Mouse (Mus musculus) hindbrain, embryonic 16.5 days (tissue): ENCODE measurements around the gene Snx6. TPM values are rescaled to one million over a fixed set of nuclear protein-coding genes. Genes with fewer than 3 reads are reported as not detected.
"Not testable (repeated sequence)": the region's sequence is repeated elsewhere in the genome, so short reads cannot be mapped to it uniquely, and the experiment has no call there.

ENCODE experiments used
- ATAC-seq: fragments of 200-750 bp; cut with Nextera tagmentation; 2 replicates; pipeline ENCODE4 v1.8.0; 2017; ENCODE audit warnings: moderate TSS enrichment, moderate library complexity
- H3K27ac ChIP-seq: fragments of 300-500 bp; sonication (generic); 2 replicates; pipeline ENCODE4 v1.5.1; 2014; ENCODE audit warnings: low read depth, mild to moderate bottlenecking, control low read depth, low read length, moderate library complexity
- H3K27me3 ChIP-seq: fragments of 300-500 bp; sonication (generic); replicated peaks from 2 replicates; pipeline ENCODE4 v1.6.1; 2014; ENCODE audit warnings: low read length; ENCODE audit not compliant: control insufficient read depth, insufficient read depth
- H3K36me3 ChIP-seq: fragments of 300-500 bp; sonication (generic); 2 replicates; pipeline ENCODE4 v1.6.1; 2014; ENCODE audit warnings: mild to moderate bottlenecking, low read length, moderate library complexity, mixed read lengths; ENCODE audit not compliant: control insufficient read depth, insufficient read depth
- H3K4me1 ChIP-seq: fragments of 300-500 bp; sonication (generic); 2 replicates; pipeline ENCODE4 v1.6.1; 2014; ENCODE audit warnings: low read depth, low read length; ENCODE audit not compliant: control insufficient read depth, insufficient read depth
- H3K4me2 ChIP-seq: fragments of 300-500 bp; sonication (generic); 2 replicates; pipeline ENCODE4 v1.6.1; 2014; ENCODE audit warnings: mild to moderate bottlenecking, low read length, control low read depth, moderate library complexity
- H3K4me3 ChIP-seq: fragments of 300-500 bp; sonication (generic); 2 replicates; pipeline ENCODE4 v1.5.1; 2014; ENCODE audit warnings: mild to moderate bottlenecking, low read length, control low read depth, moderate library complexity
- H3K9ac ChIP-seq: fragments of 300-500 bp; sonication (generic); 2 replicates; pipeline ENCODE4 v1.6.1; 2014; ENCODE audit warnings: low read depth, mild to moderate bottlenecking, control low read depth, low read length, moderate library complexity
- H3K9me3 ChIP-seq: fragments of 300-500 bp; sonication (generic); 2 replicates; pipeline ENCODE4 v1.6.1; 2014; ENCODE audit warnings: mild to moderate bottlenecking, low read length, moderate library complexity; ENCODE audit not compliant: control insufficient read depth
- WGBS: fragments of 180-500 bp; shearing (Covaris S2); extraction: QIAGEN DNeasy Blood & Tissue Kit; methylation state at CpG from one replicate; pipeline ENCODE4 v1.1.7; 2014; 5-methylcytosine and 5-hydroxymethylcytosine counted together
- polyA plus RNA-seq: library from polyadenylated mRNA; unstranded; fragments of >200 nt; fragmentation: Nextera tagmentation; extraction: Ambion mirVana; gene quantifications from 2 replicates; pipeline ENCODE4 v1.2.1, GENCODE M21; 2015

The Snx6 gene
- polyA plus RNA-seq, 1 experiment from 2014 or later: 132 TPM

- H3K4me1 ChIP-seq, H3K36me3 ChIP-seq, H3K27ac ChIP-seq, ATAC-seq, H3K9ac ChIP-seq, H3K27me3 ChIP-seq, H3K4me3 ChIP-seq, H3K4me2 ChIP-seq, H3K9me3 ChIP-seq: not testable (repeated sequence)
- WGBS: 91% methylated on average over 1 of the region's 1 CpGs
Measured at GRCm38 (mm10) chr12:54831927-54832326, 36.4 kb upstream of the Snx6 start.

DNA sequence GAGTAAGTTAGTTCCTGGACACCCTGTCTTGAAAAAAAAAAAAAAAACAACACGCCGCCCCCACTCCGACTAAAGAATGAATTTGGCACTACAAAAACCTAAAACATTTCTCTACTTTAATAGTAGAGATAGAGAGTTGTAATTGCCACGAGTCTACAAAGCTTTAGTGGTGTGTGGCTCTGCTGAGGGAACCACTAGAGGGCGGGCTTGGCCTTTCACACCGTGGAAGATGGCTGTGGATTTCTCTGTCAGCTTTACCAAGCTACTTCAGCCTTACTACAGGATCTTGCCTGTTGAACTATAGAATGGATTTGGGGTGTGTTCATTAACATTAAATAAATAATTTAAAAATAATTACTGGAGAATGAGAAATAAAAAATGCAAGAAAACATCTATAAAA lies 35.1 kb upstream of the Snx6 start:
- 17% methylated on average over 6 of the region's 6 CpGs for WGBS
- Histone ChIP-seq H3K4me1 (no peaks in the 10 kb centered on the region; the same call in 1 of the 2 replicates), H3K4me3 (no peak overlapping the region), H3K9me3 (no peaks in the 10 kb centered on the region), H3K27me3 (no peaks in the 10 kb centered on the region), H3K9ac (no peak overlapping the region), H3K36me3 (no peaks in the 10 kb centered on the region), H3K27ac (no peak overlapping the region), H3K4me2 (no peak overlapping the region)
- ATAC-seq: peak; percentile 91

DNA sequence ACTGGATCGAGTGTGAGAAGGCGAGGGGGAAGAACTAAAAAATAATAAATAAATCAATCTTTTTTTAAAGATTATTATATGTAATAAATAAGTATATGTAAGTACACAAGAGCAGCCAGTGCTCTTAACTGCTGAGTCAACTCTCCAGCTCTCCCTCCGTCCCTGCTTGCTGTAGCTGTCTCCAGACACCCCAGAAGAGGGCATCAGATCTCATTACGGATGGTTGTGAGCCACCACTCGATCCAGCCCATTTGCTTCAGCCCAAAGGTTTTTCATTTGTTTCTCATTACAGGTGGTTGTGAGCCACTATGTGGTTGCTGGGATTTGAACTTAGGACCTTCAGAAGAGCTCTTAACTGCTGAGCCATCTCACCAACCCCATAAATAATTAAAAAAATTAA lies 34.4 kb upstream of the Snx6 start:
- H3K9ac ChIP-seq: no peak overlapping the region
- H3K4me1 ChIP-seq: no peaks in the 10 kb centered on the region; the same call in 1 of the 2 replicates
- ATAC-seq: no peak
- no peak overlapping the region for H3K27ac ChIP-seq
- WGBS: 51% methylated on average over 5 of the region's 5 CpGs
- no peak overlapping the region for H3K4me3 ChIP-seq
- no peaks in the 10 kb centered on the region for H3K36me3 ChIP-seq
- H3K9me3 ChIP-seq: no peaks in the 10 kb centered on the region
- H3K27me3 ChIP-seq: no peaks in the 10 kb centered on the region
- no peak overlapping the region for H3K4me2 ChIP-seq

DNA sequence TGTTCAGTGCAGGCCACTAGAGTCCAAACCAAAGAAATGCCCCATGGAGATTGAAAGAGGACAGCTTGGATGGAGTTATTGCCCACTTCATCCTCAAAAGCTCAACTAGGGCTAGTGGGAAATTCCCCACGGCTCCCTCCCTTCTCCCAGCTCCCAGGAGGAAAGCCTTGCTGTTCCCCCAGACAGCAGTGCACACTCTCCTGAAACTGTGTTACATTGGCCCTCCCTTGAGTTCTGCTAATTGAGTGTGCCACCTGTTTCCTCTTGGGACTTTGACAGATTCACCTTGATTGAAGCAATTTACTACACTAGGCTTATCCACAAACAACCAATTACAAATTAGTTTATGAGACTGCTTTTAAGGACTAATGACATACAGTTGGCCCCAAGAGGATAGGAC lies 32.5 kb upstream of the Snx6 start:
- no peaks in the 10 kb centered on the region for H3K4me1 ChIP-seq
- no peak overlapping the region for H3K4me2 ChIP-seq
- H3K27ac ChIP-seq: no peak overlapping the region
- no peaks in the 10 kb centered on the region for H3K36me3 ChIP-seq
- no peak overlapping the region for H3K9ac ChIP-seq
- H3K9me3 ChIP-seq: no peaks in the 10 kb centered on the region
- WGBS: 65% methylated on average over 1 of the region's 1 CpGs
- no peaks in the 10 kb centered on the region for H3K27me3 ChIP-seq
- no peak for ATAC-seq
- H3K4me3 ChIP-seq: no peak overlapping the region

DNA sequence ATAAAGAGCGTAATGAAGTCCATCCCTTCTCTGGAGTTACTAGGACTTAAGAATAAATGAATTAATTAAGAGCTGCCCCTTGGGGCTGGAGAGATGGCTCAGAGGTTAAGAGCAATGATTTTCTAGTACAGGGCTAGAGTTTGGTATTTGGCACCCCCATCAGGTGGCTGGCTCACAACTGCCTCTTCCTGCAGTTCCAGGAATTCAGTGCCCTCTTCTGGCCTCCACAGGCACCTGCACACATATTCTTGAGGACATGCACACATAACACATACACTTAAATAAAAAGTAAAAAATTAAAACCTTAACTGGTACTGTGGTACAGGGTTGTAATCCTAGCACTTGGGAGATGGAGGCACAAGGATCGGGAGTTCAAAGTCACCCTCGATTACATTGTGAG lies 29.7 kb upstream of the Snx6 start:
- ATAC-seq: no peak
- no peak overlapping the region for H3K4me3 ChIP-seq
- H3K4me2 ChIP-seq: no peak overlapping the region
- no peaks in the 10 kb centered on the region for H3K4me1 ChIP-seq
- H3K27ac ChIP-seq: no peak overlapping the region
- H3K36me3 ChIP-seq: no peaks in the 10 kb centered on the region
- H3K9me3 ChIP-seq: no peaks in the 10 kb centered on the region
- WGBS: 94% methylated on average over 3 of the region's 3 CpGs
- no peak overlapping the region for H3K9ac ChIP-seq
- no peaks in the 10 kb centered on the region for H3K27me3 ChIP-seq

DNA sequence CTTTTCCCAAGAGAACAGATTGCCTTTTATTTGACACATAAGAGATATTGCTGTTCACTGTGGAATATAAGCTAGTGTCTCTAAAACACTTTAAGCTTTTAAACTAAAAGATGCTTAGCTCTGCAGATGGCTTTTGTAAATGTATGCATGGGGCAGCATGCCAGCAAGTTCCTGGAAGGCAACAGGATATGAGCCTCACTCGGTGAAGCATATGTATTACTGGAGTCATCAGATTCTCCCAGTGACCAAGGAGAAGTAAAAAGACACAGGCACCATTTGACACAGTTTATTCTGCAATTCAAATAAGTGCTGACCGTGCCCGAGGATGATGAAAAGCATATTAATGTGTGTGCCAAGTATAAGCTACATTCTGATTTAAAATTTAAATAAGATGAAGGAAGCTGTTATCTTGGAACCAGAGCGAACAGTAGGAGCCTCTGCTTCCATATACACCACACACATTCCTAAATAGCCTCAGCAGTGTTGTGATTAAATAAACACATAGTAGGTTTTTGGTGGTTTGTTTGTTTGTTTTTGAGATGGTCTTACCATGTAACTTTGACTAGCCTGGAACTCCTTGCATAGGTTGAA lies 27.4 kb upstream of the Snx6 start:
- Histone ChIP-seq H3K4me3 (no peak overlapping the region), H3K36me3 (no peaks in the 10 kb centered on the region), H3K27ac (no peak overlapping the region), H3K9me3 (no peaks in the 10 kb centered on the region), H3K9ac (no peak overlapping the region), H3K4me2 (no peak overlapping the region), H3K4me1 (no peaks in the 10 kb centered on the region), H3K27me3 (no peaks in the 10 kb centered on the region)
- ATAC-seq: peak; percentile 54; the same call in 1 of the 2 replicates
- 21% methylated on average over 4 of the region's 4 CpGs for WGBS

GRCm38 (mm10) chr12:54820684-54821161 lies 25.2 kb upstream of the Snx6 start:
- no peak for ATAC-seq
- Histone ChIP-seq H3K9ac (no peak overlapping the region), H3K36me3 (no peaks in the 10 kb centered on the region), H3K27me3 (no peaks in the 10 kb centered on the region), H3K4me3 (no peak overlapping the region), H3K9me3 (no peaks in the 10 kb centered on the region), H3K4me2 (no peak overlapping the region), H3K27ac (no peak overlapping the region), H3K4me1 (no peaks in the 10 kb centered on the region)
- whole genome bisulfite sequencing: 40% methylated on average over 2 of the region's 2 CpGs

DNA sequence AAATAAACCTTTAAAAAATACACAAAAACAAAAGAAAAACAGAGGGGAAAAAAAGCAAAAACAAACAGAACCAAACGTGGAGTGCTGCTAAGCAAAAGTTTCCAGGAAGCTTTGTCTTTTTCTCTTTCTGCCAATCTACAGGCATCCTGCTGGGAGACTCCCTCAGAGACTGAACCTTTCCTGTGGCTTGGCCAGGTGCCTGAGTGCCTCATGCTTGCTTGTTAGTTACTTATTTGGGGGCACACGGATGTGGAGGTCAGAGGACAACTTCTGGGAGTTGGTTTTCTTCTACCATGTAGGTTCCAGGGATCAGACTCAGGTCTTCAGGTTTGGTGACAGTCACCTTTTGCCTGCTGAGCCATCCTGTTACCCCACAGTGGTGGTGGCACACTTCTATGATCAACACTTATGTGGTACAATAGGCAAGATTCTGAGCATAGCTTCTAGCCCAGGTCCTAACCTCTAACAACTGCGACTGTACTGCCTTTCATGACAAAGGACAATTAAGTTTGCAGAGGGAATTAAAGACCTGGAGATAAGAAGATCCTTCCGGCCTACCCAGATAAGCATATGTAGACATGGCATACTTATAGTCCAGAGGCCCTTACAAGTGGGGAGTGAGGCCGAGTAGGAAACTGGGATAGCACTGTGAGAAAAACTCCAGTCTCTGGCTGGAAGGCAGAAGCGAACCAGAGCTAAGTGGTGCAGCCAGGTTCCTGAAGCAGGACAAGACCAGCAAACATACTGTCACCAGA lies 23.9 kb upstream of the Snx6 start:
- Histone ChIP-seq H3K27me3 (no peaks in the 10 kb centered on the region), H3K9me3 (no peaks in the 10 kb centered on the region), H3K4me1 (no peaks in the 10 kb centered on the region), H3K36me3 (no peaks in the 10 kb centered on the region), H3K9ac (no peak overlapping the region), H3K4me3 (no peak overlapping the region), H3K4me2 (no peak overlapping the region), H3K27ac (no peak overlapping the region)
- 77% methylated on average over 6 of the region's 6 CpGs for WGBS
- ATAC-seq: no peak

DNA sequence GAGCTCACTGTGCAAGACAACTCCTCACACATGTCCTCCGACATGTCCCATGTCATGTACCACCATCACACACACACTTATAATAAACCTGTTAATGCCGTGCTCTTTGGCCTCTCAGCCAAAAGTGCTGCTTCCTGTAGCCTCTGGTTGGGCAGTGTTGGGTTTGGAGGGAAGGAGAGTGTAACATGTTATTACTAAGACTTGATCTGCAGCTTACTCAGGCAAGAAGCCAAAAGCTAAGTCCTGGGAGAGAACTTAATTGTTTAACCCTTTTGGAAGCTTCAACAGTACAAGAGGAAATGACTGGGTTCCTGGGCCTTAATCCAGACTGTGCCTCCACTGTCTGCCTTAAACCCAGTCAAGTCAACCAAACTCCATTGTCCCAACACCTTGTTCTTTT lies 14.6 kb upstream of the Snx6 start:
- Histone ChIP-seq H3K9ac (no peak overlapping the region), H3K27ac (no peak overlapping the region), H3K4me3 (no peak overlapping the region), H3K4me2 (no peak overlapping the region), H3K9me3 (no peaks in the 10 kb centered on the region), H3K36me3 (no peaks in the 10 kb centered on the region), H3K4me1 (no peaks in the 10 kb centered on the region), H3K27me3 (no peaks in the 10 kb centered on the region)
- 81% methylated on average over 2 of the region's 2 CpGs for WGBS
- ATAC-seq: no peak
